Mouse (Mus musculus): Measurements from ENCODE around the gene Pef1. TPM values are rescaled to one million over a fixed set of nuclear protein-coding genes. Genes with fewer than 3 reads are reported as not detected.

Pef1 gene
- polyA plus RNA-seq (2017; shearing (Covaris generic)): 61.4 TPM

GRCm38 (mm10) chr4:130102111-130102651 lies at the start of gene Pef1:
Gene Pef1 (plus strand): TSS chr4:130102558.

GRCm38 (mm10) chr4:130139214-130139492 lies 36.8 kb downstream of the Pef1 start, which contains the start of gene Hcrtr1:
Gene Hcrtr1 (minus strand): TSS chr4:130139359.

GRCm38 (mm10) chr4:130175072-130175711 lies 72.8 kb downstream of the Pef1 start, which contains the start of gene Tinagl1:
Gene Tinagl1 (minus strand): TSS chr4:130175122.

Other genes starting within 250 kb of the Pef1 start
- gene Spocd1, start 173.3 kb upstream of the Pef1 start, polyA plus RNA-seq (2017; shearing (Covaris generic)): not detected
- gene Adgrb2, start 117.7 kb upstream of the Pef1 start, polyA plus RNA-seq (2017; shearing (Covaris generic)): 0.18 TPM
- gene Col16a1, start 54.7 kb upstream of the Pef1 start, polyA plus RNA-seq (2017; shearing (Covaris generic)): 0.31 TPM
- gene Hcrtr1, start 36.8 kb downstream of the Pef1 start, polyA plus RNA-seq (2017; shearing (Covaris generic)): 0.10 TPM
- not detected for gene Tinagl1, start 72.6 kb downstream of the Pef1 start, polyA plus RNA-seq (2017; shearing (Covaris generic))
- gene Gm853, start 119.8 kb downstream of the Pef1 start, polyA plus RNA-seq (2017; shearing (Covaris generic)): not detected
- gene Serinc2, start 176.6 kb downstream of the Pef1 start, polyA plus RNA-seq (2017; shearing (Covaris generic)): not detected
- gene Fabp3, start 206.0 kb downstream of the Pef1 start, polyA plus RNA-seq (2017; shearing (Covaris generic)): not detected
- not detected for gene Gm10570, start 206.1 kb downstream of the Pef1 start, polyA plus RNA-seq (2017; shearing (Covaris generic))

Data from CD4-positive, CD25-positive, alpha-beta regulatory T cell (primary cell).